Mouse (Mus musculus): ENCODE data around the gene Sppl2c.

Sppl2c gene

DNA sequence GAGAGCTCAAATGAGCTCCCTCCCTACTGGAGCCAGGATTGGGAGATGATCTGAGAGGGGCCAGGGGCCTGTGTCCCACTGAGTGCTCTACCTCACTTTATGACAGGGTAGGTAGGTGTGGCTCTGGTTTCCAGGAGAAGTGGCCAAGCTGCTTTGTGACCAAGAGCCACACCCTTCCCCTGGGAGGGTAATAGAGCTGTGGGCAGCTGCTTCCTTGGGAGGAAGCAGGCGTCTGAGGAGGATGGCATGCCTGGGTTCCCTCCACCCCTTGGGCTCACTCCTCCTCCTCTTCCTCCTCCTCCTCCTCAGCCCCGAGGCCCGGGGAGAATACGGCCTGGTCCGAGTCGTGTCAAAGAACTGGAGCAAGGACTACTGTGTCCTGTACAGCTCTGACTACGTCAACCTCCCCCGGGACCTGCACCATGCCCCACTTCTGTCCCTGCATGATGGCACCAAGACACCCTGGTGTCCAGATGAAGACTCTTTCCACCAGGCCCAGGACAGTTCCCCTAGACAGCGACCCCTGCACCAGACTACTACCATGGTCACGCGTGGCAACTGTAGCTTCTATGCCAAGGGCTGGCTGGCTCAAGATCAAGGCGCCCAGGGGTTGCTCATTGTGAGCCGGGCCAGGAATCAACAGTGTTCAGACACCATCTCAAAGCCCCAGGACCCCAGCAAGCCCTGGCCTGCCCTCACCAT, at the start of gene Sppl2c:
Gene Sppl2c (plus strand): TSS at position 193 of the 702 bp plus-strand sequence.
- peaks cover 26% of the 10 kb centered on the region for H3K27me3 ChIP-seq (ENCODE audit: insufficient read depth, low read length)
- H3K36me3 ChIP-seq (ENCODE audit: insufficient read depth, low read length), result no peaks in the 10 kb centered on the region
- no peak within 1 kb of the TSS for H3K4me3 ChIP-seq (replicated peaks; ENCODE audit: low read length)
- TF ChIP-seq POU5F1 (IDR thresholded peaks at IDR 0.05; ENCODE audit: borderline replicate concordance, low read length), result no peak
- no peak for TF ChIP-seq NANOG (IDR thresholded peaks at IDR 0.05; ENCODE audit: borderline replicate concordance, low read length)
- TF ChIP-seq CTCF (conservative IDR thresholded peaks at IDR 0.05; ENCODE audit: low read length), result no peak
- H3K9me3 ChIP-seq (ENCODE audit: low read length), result no peaks in the 10 kb centered on the region
- peaks cover 5% of the 10 kb centered on the region for H3K4me1 ChIP-seq (replicated peaks; ENCODE audit: low read depth, low read length)

- H3K36me3 ChIP-seq (ENCODE audit: insufficient read depth, low read length), result no peaks in the 10 kb centered on the region
- H3K9me3 ChIP-seq (ENCODE audit: low read length), result no peaks in the 10 kb centered on the region
- peaks cover 1% of the 10 kb centered on the region; the same call in 1 of the 2 replicates for H3K4me1 ChIP-seq (replicated peaks; ENCODE audit: low read depth, low read length)
- H3K27me3 ChIP-seq (ENCODE audit: insufficient read depth, low read length), result peaks cover 93% of the 10 kb centered on the region
- H3K4me3 ChIP-seq (replicated peaks; ENCODE audit: low read length), result no peak overlapping the region
- TF ChIP-seq POU5F1 (IDR thresholded peaks at IDR 0.05; ENCODE audit: borderline replicate concordance, low read length) (no peak), CTCF (conservative IDR thresholded peaks at IDR 0.05; ENCODE audit: low read length) (no peak), NANOG (IDR thresholded peaks at IDR 0.05; ENCODE audit: borderline replicate concordance, low read length) (no peak)
Observed at GRCm38 (mm10) chr11:104138976-104139375, 47.2 kb upstream of the Sppl2c start.

DNA sequence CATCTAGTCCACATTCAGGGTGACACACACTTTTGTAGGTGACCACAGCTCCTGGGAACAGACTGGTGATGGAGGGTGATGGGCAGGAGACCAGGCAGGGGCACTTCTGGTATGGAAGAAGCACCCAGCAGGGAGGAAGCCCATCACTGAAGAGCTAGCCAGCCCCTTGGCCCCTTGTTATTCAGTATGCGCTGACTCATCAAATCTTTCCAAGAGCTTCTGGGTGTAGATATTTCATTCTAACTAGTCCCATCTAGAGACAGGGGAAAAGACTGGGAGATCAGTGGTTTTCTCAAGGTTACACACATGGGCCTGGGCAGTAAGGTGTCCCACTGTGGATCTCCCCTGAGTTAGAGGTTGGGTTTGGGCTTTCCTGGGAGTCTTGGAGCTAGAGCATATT, 41.2 kb upstream of the Sppl2c start:
- H3K9me3 ChIP-seq (ENCODE audit: low read length), result peaks cover 13% of the 10 kb centered on the region; the same call in 1 of the 2 replicates
- no peak overlapping the region for H3K4me3 ChIP-seq (replicated peaks; ENCODE audit: low read length)
- TF ChIP-seq NANOG (IDR thresholded peaks at IDR 0.05; ENCODE audit: borderline replicate concordance, low read length) (no peak), CTCF (conservative IDR thresholded peaks at IDR 0.05; ENCODE audit: low read length) (no peak), POU5F1 (IDR thresholded peaks at IDR 0.05; ENCODE audit: borderline replicate concordance, low read length) (no peak)
- H3K4me1 ChIP-seq (replicated peaks; ENCODE audit: low read depth, low read length), result no peaks in the 10 kb centered on the region
- H3K36me3 ChIP-seq (ENCODE audit: insufficient read depth, low read length), result no peaks in the 10 kb centered on the region
- peaks cover 71% of the 10 kb centered on the region for H3K27me3 ChIP-seq (ENCODE audit: insufficient read depth, low read length)

- TF ChIP-seq CTCF (conservative IDR thresholded peaks at IDR 0.05; ENCODE audit: low read length) (no peak), NANOG (IDR thresholded peaks at IDR 0.05; ENCODE audit: borderline replicate concordance, low read length) (no peak), POU5F1 (IDR thresholded peaks at IDR 0.05; ENCODE audit: borderline replicate concordance, low read length) (no peak)
- H3K4me3 ChIP-seq (replicated peaks; ENCODE audit: low read length), result no peak overlapping the region
- H3K36me3 ChIP-seq (ENCODE audit: insufficient read depth, low read length), result no peaks in the 10 kb centered on the region
- peaks cover 71% of the 10 kb centered on the region for H3K27me3 ChIP-seq (ENCODE audit: insufficient read depth, low read length)
- peaks cover 13% of the 10 kb centered on the region; the same call in 1 of the 2 replicates for H3K9me3 ChIP-seq (ENCODE audit: low read length)
- H3K4me1 ChIP-seq (replicated peaks; ENCODE audit: low read depth, low read length), result no peaks in the 10 kb centered on the region
Observed at GRCm38 (mm10) chr11:104148787-104149186, 37.3 kb upstream of the Sppl2c start.

DNA sequence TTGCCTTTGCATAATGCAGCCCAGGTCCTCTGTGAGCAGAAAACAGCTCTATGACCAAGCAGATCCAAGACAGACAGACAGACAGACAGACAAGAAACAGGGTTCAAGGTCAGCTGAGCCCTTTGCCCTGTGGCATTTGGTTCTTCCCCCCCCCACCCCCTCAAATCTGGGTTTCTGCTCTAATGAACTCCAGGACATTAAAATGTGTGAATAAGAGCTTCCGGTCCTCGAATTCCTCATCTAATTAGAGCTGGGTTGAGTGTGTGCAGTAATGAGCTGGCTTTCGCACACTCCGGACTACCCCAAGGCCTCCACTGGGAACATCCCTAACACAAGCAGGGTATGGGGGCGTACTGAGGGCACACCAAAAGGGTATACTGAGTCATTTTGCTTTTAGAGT, 35.2 kb upstream of the Sppl2c start:
- TF ChIP-seq NANOG (IDR thresholded peaks at IDR 0.05; ENCODE audit: borderline replicate concordance, low read length), result no peak
- TF ChIP-seq POU5F1 (IDR thresholded peaks at IDR 0.05; ENCODE audit: borderline replicate concordance, low read length), result no peak
- no peak for TF ChIP-seq CTCF (conservative IDR thresholded peaks at IDR 0.05; ENCODE audit: low read length)
- no peaks in the 10 kb centered on the region for H3K4me1 ChIP-seq (replicated peaks; ENCODE audit: low read depth, low read length)
- H3K9me3 ChIP-seq (ENCODE audit: low read length), result no peaks in the 10 kb centered on the region
- H3K4me3 ChIP-seq (replicated peaks; ENCODE audit: low read length), result no peak overlapping the region
- H3K36me3 ChIP-seq (ENCODE audit: insufficient read depth, low read length), result no peaks in the 10 kb centered on the region
- peaks cover 77% of the 10 kb centered on the region for H3K27me3 ChIP-seq (ENCODE audit: insufficient read depth, low read length)

DNA sequence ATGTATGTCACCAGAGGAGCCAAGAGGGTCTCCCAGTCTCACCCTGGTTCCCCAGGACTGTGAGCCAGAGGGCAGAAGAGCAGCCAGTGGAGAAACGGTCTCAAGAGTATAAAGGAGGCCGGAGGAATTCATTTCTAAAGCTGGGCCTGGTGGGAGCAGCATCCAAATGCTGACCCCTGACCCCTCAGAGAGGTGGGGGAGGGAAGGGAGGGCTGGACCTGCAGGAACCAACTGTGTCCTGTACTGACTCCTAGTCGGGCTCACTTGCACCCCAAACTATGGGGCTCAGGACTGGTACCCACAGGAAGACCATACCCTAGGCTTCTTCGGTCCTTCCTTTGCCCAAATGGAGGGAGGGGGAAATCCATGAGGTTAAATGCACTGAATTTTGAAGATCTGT, 31.8 kb upstream of the Sppl2c start:
- Histone ChIP-seq H3K27me3 (ENCODE audit: insufficient read depth, low read length) (peaks cover 83% of the 10 kb centered on the region), H3K4me3 (replicated peaks; ENCODE audit: low read length) (no peak overlapping the region), H3K36me3 (ENCODE audit: insufficient read depth, low read length) (no peaks in the 10 kb centered on the region), H3K9me3 (ENCODE audit: low read length) (no peaks in the 10 kb centered on the region), H3K4me1 (replicated peaks; ENCODE audit: low read depth, low read length) (peaks cover 20% of the 10 kb centered on the region)
- TF ChIP-seq NANOG (IDR thresholded peaks at IDR 0.05; ENCODE audit: borderline replicate concordance, low read length), result no peak
- TF ChIP-seq CTCF (conservative IDR thresholded peaks at IDR 0.05; ENCODE audit: low read length), result no peak

DNA sequence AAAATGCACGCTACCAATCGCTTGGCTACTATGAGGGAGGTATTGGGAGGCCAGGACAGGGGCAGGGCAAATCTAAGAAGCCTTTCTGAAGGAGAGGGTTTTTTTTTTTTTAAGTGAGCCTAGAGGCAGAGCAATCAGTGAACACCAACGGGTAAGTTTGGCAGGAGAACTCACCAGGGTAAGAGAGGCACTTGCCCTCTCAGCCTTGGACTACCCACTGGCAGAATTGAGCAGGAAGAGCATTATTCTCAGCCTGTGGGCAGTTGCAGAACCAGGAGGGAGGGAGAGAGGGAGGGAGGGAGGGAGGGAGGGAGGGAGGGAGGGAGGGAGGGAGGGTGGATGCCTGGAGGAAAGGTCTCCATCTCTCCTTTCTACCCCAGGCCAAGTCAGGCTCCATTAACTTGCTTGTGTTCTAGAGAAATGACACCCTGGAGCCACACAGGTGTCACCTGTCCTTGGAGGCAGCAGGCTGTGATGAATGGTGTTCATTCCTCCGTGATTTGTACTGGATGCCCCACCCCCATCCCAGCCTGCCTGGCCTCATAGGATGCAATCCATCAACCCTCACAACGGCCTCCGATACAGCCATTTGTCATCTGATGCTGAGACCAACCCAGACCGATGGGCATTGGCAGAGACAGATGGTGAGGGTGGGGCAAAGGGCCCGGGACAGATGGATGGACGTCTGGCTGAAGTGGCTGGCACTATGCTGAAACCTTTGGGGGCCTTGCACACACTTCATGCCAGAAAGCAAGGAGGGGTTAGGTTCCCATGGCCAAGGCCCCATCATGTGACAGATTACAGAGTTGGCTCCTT, 31.1 kb upstream of the Sppl2c start:
- peaks cover 20% of the 10 kb centered on the region for H3K4me1 ChIP-seq (replicated peaks; ENCODE audit: low read depth, low read length)
- no peaks in the 10 kb centered on the region for H3K9me3 ChIP-seq (ENCODE audit: low read length)
- no peak for TF ChIP-seq CTCF (conservative IDR thresholded peaks at IDR 0.05; ENCODE audit: low read length)
- no peak for TF ChIP-seq NANOG (IDR thresholded peaks at IDR 0.05; ENCODE audit: borderline replicate concordance, low read length)
- TF ChIP-seq POU5F1 (IDR thresholded peaks at IDR 0.05; ENCODE audit: borderline replicate concordance, low read length), result no peak
- H3K27me3 ChIP-seq (ENCODE audit: insufficient read depth, low read length), result peaks cover 90% of the 10 kb centered on the region
- no peaks in the 10 kb centered on the region for H3K36me3 ChIP-seq (ENCODE audit: insufficient read depth, low read length)
- H3K4me3 ChIP-seq (replicated peaks; ENCODE audit: low read length), result no peak overlapping the region

- H3K4me1 ChIP-seq (replicated peaks; ENCODE audit: low read depth, low read length), result peaks cover 20% of the 10 kb centered on the region
- H3K36me3 ChIP-seq (ENCODE audit: insufficient read depth, low read length), result no peaks in the 10 kb centered on the region
- TF ChIP-seq POU5F1 (IDR thresholded peaks at IDR 0.05; ENCODE audit: borderline replicate concordance, low read length), result no peak
- TF ChIP-seq NANOG (IDR thresholded peaks at IDR 0.05; ENCODE audit: borderline replicate concordance, low read length), result no peak
- TF ChIP-seq CTCF (conservative IDR thresholded peaks at IDR 0.05; ENCODE audit: low read length), result no peak
Observed at GRCm38 (mm10) chr11:104155899-104156298, 30.2 kb upstream of the Sppl2c start.

More at GRCm38 (mm10) chr11:104155899-104156298, 30.2 kb upstream of the Sppl2c start:
- no peaks in the 10 kb centered on the region for H3K9me3 ChIP-seq (ENCODE audit: low read length)
- H3K27me3 ChIP-seq (ENCODE audit: insufficient read depth, low read length), result peaks cover 92% of the 10 kb centered on the region
- H3K4me3 ChIP-seq (replicated peaks; ENCODE audit: low read length), result no peak overlapping the region

All from E14TG2a.4 (cell line).